Mouse (Mus musculus): ENCODE results near the gene Cyp3a41a.
"Not testable (repeated sequence)": the region's sequence is repeated elsewhere in the genome, so short reads cannot be mapped to it uniquely, and the experiment has no call there.

The Cyp3a41a gene

GRCm38 (mm10) chr5:145720036-145720435 lies at the start of gene Cyp3a41a:
Cyp3a41a (minus strand) TSS chr5:145720136.
- in situ Hi-C loops (cut with MboI), result not testable (repeated sequence)

GRCm38 (mm10) chr5:145737512-145737911 lies 17.6 kb upstream of the Cyp3a41a start:
- in situ Hi-C loops (cut with MboI), result not testable (repeated sequence)

DNA sequence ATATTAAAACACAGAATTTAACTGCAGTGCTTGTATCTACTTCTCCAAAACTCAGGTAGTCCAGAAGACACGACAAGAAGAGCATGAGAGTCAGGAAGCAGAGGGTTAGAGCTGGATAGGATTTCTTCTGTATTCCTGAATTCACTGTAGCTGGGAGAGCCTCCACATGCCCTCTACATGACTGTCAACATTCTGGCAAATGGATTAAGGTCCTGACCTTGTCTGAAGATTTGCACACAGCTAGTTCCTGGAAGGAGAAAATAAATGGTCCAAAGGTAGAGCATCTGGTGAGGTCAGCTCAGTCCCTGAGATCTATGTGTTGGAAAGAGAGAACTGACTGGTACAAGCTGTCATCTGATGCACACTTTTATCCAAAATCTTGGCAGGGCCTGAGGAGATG lies 5.6 kb downstream of the Cyp3a41a start:
- in situ Hi-C loops (cut with MboI), result not testable (repeated sequence)

DNA sequence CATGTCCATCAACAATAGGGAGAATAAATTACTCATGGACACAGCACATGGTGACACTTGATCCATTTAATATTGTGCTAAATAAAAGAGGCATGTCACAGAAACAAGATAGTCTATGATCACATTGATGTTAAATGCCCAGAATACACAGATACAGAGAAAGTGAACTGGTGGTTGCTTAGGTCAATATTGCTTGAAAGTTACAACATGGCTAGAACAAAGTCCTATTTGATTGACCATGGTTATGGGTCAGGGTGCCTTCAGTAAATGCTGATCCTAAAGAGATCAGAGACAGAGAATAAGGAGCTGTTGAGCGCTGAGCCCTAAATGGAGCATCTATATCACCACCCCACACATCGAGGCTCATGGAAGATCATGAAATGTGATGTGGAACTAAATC lies 12.6 kb downstream of the Cyp3a41a start:
- in situ Hi-C loops (cut with MboI), result not testable (repeated sequence)

DNA sequence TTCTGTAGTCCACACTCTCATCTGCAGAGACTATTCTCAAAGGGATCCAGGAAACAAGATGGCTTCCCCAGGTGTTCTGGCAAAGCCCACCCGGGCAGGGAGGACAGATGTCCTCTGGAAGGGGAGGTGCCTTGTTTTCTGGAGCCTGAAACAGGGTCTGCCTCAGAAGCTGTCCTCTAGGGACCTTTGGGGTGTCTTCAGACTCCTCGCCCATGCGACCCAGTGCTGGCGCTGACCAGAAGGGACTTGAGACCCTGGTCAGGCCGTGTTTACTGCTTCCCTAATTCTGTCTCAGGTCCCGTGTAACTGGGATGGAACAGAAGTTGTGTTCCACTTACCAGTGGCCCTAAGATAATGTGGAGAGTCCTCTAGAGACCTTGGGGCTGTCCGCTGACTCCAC lies 57.9 kb downstream of the Cyp3a41a start:
- in situ Hi-C loops (cut with MboI), result no loop called here

DNA sequence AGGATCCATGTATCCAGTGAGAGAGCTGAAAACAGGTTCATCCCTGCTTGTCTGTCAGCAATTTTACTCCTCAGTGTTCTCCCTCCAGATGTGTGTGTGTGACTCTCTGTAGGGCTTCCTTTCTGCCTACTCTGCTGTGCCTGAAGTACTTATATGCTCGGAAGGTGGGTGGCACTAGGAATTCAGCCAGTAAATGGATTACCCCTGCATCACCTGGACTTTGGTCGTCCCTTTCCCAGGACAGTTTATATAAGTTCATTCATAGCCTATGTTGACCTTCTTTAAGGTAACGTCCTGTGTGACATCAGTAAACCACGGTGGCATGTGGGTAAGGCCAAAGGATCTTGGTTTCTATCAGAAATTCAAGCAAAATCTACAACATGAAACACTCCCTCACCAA lies 72.2 kb downstream of the Cyp3a41a start:
- in situ Hi-C loops (cut with MboI), result no loop called here
